Mouse (Mus musculus) forebrain, embryonic 14.5 days (tissue): ENCODE results near the gene Arhgef17. TPM values are rescaled to one million over a fixed set of nuclear protein-coding genes. Genes with fewer than 3 reads are reported as not detected.
A peak's percentile ranks its signal among the peaks of the same experiment; 100 is the strongest.

Experiments used
- ATAC-seq: fragments of 200-750 bp; cut with Nextera tagmentation; 2 replicates; pipeline ENCODE4 v1.8.0; 2017; ENCODE audit warnings: mild to moderate bottlenecking, moderate library complexity
- DNase-seq: peaks from one replicate; pipeline ENCODE4 v3.0.0-alpha.2; 2015; ENCODE audit warnings: low spot score
- H3K27ac ChIP-seq: fragments of 300-500 bp; sonication (generic); 2 replicates; pipeline ENCODE4 v1.5.1; 2014; ENCODE audit warnings: low read depth, mild to moderate bottlenecking, control low read depth, low read length, moderate library complexity
- H3K27me3 ChIP-seq: fragments of 300-500 bp; sonication (generic); replicated peaks from 2 replicates; pipeline ENCODE4 v1.6.1; 2014; ENCODE audit warnings: low read length, control low read depth, mixed read lengths; ENCODE audit not compliant: control insufficient read depth, insufficient read depth
- H3K36me3 ChIP-seq: fragments of 300-500 bp; sonication (generic); 2 replicates; pipeline ENCODE4 v1.6.1; 2014; ENCODE audit warnings: low read length, control low read depth; ENCODE audit not compliant: control insufficient read depth, insufficient read depth
- H3K4me1 ChIP-seq: fragments of 300-500 bp; sonication (generic); 2 replicates; pipeline ENCODE4 v1.6.1; 2014; ENCODE audit warnings: antibody characterized with exemption, low read length, control low read depth; ENCODE audit not compliant: control insufficient read depth, insufficient read depth
- H3K4me2 ChIP-seq: fragments of 300-500 bp; sonication (generic); 2 replicates; pipeline ENCODE4 v1.6.1; 2014; ENCODE audit warnings: mild to moderate bottlenecking, control low read depth, low read length
- H3K4me3 ChIP-seq: fragments of 300-500 bp; sonication (generic); 2 replicates; pipeline ENCODE4 v1.5.1; 2014; ENCODE audit warnings: low read depth, low read length, control low read depth
- H3K9ac ChIP-seq: fragments of 300-500 bp; sonication (generic); 2 replicates; pipeline ENCODE4 v1.6.1; 2014; ENCODE audit warnings: mild to moderate bottlenecking, low read length, control low read depth, moderate library complexity
- H3K9me3 ChIP-seq: fragments of 300-500 bp; sonication (generic); replicated peaks from 2 replicates; pipeline ENCODE4 v1.6.1; 2016; ENCODE audit warnings: low read length, control low read depth, mixed read lengths; ENCODE audit not compliant: control insufficient read depth
- WGBS: fragments of 180-500 bp; shearing (Covaris S2); extraction: QIAGEN DNeasy Blood & Tissue Kit; methylation state at CpG from one replicate; pipeline ENCODE4 v1.1.7; 2014; 5-methylcytosine and 5-hydroxymethylcytosine counted together
- polyA plus RNA-seq: library from polyadenylated mRNA; unstranded; fragments of >200 nt; fragmentation: Nextera tagmentation; extraction: Ambion mirVana; gene quantifications from 2 replicates; pipeline ENCODE4 v1.2.1, GENCODE M21; 2014

Gene Arhgef17
- polyA plus RNA-seq, 1 experiment from 2014 or later = 8.0 TPM

- Histone ChIP-seq H3K9ac (no peak overlapping the region), H3K9me3 (no peaks in the 10 kb centered on the region), H3K27me3 (no peaks in the 10 kb centered on the region), H3K4me2 (no peak overlapping the region), H3K4me3 (no peak overlapping the region), H3K27ac (no peak overlapping the region), H3K4me1 (no peaks in the 10 kb centered on the region), H3K36me3 (no peaks in the 10 kb centered on the region)
- no peak for DNase-seq
- ATAC-seq = no peak
- whole genome bisulfite sequencing = 72% methylated on average over 12 of the region's 12 CpGs
These were observed 18.6 kb upstream of the Arhgef17 start for GRCm38 (mm10) chr7:100950481-100951010.

GRCm38 (mm10) chr7:100950031-100950430 is 18.1 kb upstream of the Arhgef17 start:
- Histone ChIP-seq H3K4me1 (no peaks in the 10 kb centered on the region), H3K4me3 (no peak overlapping the region), H3K4me2 (no peak overlapping the region), H3K9me3 (no peaks in the 10 kb centered on the region), H3K36me3 (no peaks in the 10 kb centered on the region), H3K27me3 (no peaks in the 10 kb centered on the region), H3K27ac (no peak overlapping the region), H3K9ac (peak overlapping the region; percentile 21; the same call in 1 of the 2 replicates)
- ATAC-seq (no peak), DNase-seq (no peak)
- 70% methylated on average over 5 of the region's 5 CpGs for WGBS

- H3K27ac ChIP-seq = no peak overlapping the region
- H3K9ac ChIP-seq = no peak overlapping the region
- no peak overlapping the region for H3K4me3 ChIP-seq
- no peaks in the 10 kb centered on the region for H3K36me3 ChIP-seq
- no peak for ATAC-seq
- no peak overlapping the region for H3K4me2 ChIP-seq
- H3K4me1 ChIP-seq = peaks cover 15% of the 10 kb centered on the region; the same call in 1 of the 2 replicates
- no peak for DNase-seq
- H3K27me3 ChIP-seq = no peaks in the 10 kb centered on the region
- 81% methylated on average over 5 of the region's 5 CpGs for WGBS
- no peaks in the 10 kb centered on the region for H3K9me3 ChIP-seq
These were observed 12.8 kb upstream of the Arhgef17 start for GRCm38 (mm10) chr7:100944738-100945137.

- Histone ChIP-seq H3K36me3 (no peaks in the 10 kb centered on the region), H3K4me1 (peaks cover 15% of the 10 kb centered on the region; the same call in 1 of the 2 replicates), H3K9me3 (no peaks in the 10 kb centered on the region), H3K9ac (no peak overlapping the region), H3K4me2 (no peak overlapping the region), H3K4me3 (no peak overlapping the region), H3K27me3 (no peaks in the 10 kb centered on the region), H3K27ac (no peak overlapping the region)
- DNase-seq (no peak), ATAC-seq (no peak)
- WGBS = 61% methylated on average over 2 of the region's 2 CpGs
These were observed 12.4 kb upstream of the Arhgef17 start for GRCm38 (mm10) chr7:100944306-100944705.

DNA sequence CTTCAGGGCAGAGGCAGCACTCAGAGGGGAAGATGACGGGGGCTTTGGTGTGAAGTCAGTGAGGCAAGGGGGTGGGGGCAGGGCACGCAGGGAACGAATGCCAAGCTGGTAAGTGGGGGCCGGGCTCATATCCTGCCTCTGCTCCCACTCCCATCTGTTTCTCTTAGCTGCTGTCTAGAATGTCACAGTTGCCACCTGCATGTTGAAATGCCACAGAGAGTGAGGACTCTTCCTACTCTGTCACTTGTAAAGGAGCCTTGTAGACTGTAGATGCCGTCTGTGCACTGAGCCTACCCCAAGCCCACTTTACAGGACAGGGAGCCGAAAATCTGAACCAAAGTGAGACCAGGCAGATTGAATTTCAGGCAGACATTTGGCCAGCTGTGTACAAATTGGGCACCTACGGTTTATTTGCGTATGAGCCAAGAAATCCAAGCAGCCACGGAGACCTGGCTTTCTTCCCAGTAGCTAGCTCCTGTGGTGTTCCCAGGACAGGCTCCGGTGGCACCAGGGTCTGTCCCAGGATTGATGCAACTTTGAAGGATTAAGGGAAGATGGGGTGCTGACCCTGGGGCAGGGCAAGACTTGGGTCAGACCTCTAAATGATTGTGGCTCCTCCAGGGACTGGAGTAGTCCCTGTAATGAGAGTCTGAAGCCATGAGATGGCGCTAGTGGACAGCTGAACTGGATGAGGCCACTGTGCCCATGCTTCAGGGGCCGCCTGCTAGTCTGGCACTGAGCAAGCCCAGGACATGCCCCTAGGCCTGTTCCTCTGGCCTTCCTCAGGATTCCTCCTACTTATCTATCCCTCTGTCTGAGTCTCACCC is 11.1 kb upstream of the Arhgef17 start:
- H3K36me3 ChIP-seq = no peaks in the 10 kb centered on the region
- peak overlapping the region; percentile 49 for H3K27ac ChIP-seq
- DNase-seq = peak; percentile 81
- H3K4me1 ChIP-seq = peaks cover 15% of the 10 kb centered on the region; the same call in 1 of the 2 replicates
- no peaks in the 10 kb centered on the region for H3K27me3 ChIP-seq
- H3K4me3 ChIP-seq = no peak overlapping the region
- no peak overlapping the region for H3K4me2 ChIP-seq
- no peak overlapping the region for H3K9ac ChIP-seq
- whole genome bisulfite sequencing = 26% methylated on average over 12 of the region's 12 CpGs
- H3K9me3 ChIP-seq = no peaks in the 10 kb centered on the region
- peak; percentile 85 for ATAC-seq

DNA sequence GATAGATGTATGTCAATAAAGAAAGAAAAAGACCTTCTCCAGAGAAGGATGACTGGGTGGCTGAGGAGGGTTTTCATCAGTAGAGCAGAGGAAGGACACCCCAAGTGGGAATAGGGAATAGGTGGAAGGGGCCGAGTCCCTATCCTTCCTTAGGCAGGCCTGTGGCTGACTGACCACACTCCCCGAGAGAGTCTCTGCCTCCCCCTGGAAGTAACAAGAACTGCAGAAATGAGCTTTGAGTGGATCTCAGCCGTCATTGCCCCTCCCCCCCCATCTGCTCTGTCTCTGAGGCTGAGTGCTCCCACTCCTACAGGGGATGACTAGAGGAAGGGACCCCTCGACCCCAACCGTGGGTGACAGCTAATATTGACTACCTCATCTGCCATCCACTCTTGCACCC is 9.3 kb upstream of the Arhgef17 start:
- Histone ChIP-seq H3K9ac (no peak overlapping the region), H3K36me3 (no peaks in the 10 kb centered on the region), H3K9me3 (no peaks in the 10 kb centered on the region), H3K4me3 (no peak overlapping the region), H3K27ac (no peak overlapping the region), H3K4me1 (peaks cover 15% of the 10 kb centered on the region; the same call in 1 of the 2 replicates), H3K27me3 (no peaks in the 10 kb centered on the region), H3K4me2 (no peak overlapping the region)
- ATAC-seq (no peak), DNase-seq (no peak)
- 35% methylated on average over 5 of the region's 5 CpGs for WGBS

GRCm38 (mm10) chr7:100938106-100938505 is 6.2 kb upstream of the Arhgef17 start:
- Histone ChIP-seq H3K36me3 (no peaks in the 10 kb centered on the region), H3K9me3 (no peaks in the 10 kb centered on the region), H3K4me1 (peaks cover 9% of the 10 kb centered on the region; the same call in 1 of the 2 replicates), H3K4me2 (no peak overlapping the region), H3K27ac (no peak overlapping the region), H3K4me3 (no peak overlapping the region), H3K9ac (no peak overlapping the region), H3K27me3 (no peaks in the 10 kb centered on the region)
- DNase-seq (no peak), ATAC-seq (no peak)
- WGBS = 85% methylated on average over 16 of the region's 16 CpGs

GRCm38 (mm10) chr7:100937481-100937880 is 5.6 kb upstream of the Arhgef17 start:
- Histone ChIP-seq H3K4me2 (no peak overlapping the region), H3K27ac (no peak overlapping the region), H3K4me1 (peaks cover 2% of the 10 kb centered on the region; the same call in 1 of the 2 replicates), H3K4me3 (no peak overlapping the region), H3K9me3 (no peaks in the 10 kb centered on the region), H3K9ac (no peak overlapping the region), H3K36me3 (no peaks in the 10 kb centered on the region), H3K27me3 (no peaks in the 10 kb centered on the region)
- 86% methylated on average over 3 of the region's 3 CpGs for WGBS
- DNase-seq (no peak), ATAC-seq (no peak)

DNA sequence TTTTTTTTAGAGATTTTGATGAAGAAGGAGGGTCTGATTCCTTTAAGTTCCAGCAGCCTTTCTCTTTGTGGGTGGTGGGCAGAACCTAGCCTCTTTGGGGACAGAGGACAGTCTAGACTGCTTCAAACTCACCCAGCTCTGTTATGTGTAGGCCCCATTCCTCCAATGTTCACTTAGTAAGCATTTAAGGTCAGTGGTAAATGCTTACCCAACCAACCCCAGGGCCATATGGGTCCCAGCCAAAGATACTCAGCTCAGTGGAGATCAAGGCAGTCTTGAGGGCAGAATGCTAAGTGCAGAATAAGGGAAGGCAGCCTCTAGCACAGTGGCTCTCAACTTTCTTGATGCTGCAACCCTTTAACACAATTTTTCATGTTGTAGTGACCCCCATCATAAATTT is 1.6 kb upstream of the Arhgef17 start:
- DNase-seq (no peak), ATAC-seq (no peak)
- Histone ChIP-seq H3K4me1 (peaks cover 19% of the 10 kb centered on the region), H3K4me3 (no peak overlapping the region), H3K4me2 (no peak overlapping the region), H3K9me3 (no peaks in the 10 kb centered on the region), H3K27ac (no peak overlapping the region), H3K36me3 (no peaks in the 10 kb centered on the region), H3K9ac (no peak overlapping the region), H3K27me3 (0 out of 2 replicates have a peak, but pooled peaks cover 6% of the 10 kb centered on the region)
